9 mouse cellular contexts compared by ENCODE assay signal in genomic region chr2:153712646-153713091, GRCm38 (mm10). TPM values are rescaled to one million over a fixed set of nuclear protein-coding genes. Genes with fewer than 3 reads are reported as not detected.
DNase-seq lines count a peak whose midpoint lies in the region; ATAC-seq and TF ChIP-seq lines count a peak whose summit lies in the region.
"Had no signal": no experiment of that assay in that cellular context is flagged by ENCODE, and none has a peak within 500 bp of the region (broad histone marks: within the 10 kb centered on the region; RNA-seq: fewer than 3 reads in every experiment).

No protein-coding gene starts in this region.

- H3K9ac ChIP-seq in limb, embryonic 12.5 days (replicated peaks), result no peak overlapping the region
- H3K9ac ChIP-seq in forebrain, embryonic 16.5 days (replicated peaks; ENCODE audit: low read depth, low read length), result no peak overlapping the region

- DNase-seq in limb, embryonic 10.5 days (ENCODE audit: low spot score), result no peak
- no peak for DNase-seq in left cerebral cortex, adult 2 months (ENCODE audit: extremely low spot score in 1 of 2, low spot score in 2 of 2)
- no peak for DNase-seq in Muller cell, postnatal 12 days (ENCODE audit: inconsistent ontology term)
- no peak for DNase-seq in kidney, postnatal 36 days
- DNase-seq in heart, postnatal 36 days, result no peak

- H3K9me3 ChIP-seq in limb, embryonic 12.5 days, result no peaks in the 10 kb centered on the region
- H3K9me3 ChIP-seq in limb, embryonic 10.5 days (replicated peaks), result no peaks in the 10 kb centered on the region
- no peaks in the 10 kb centered on the region for H3K9me3 ChIP-seq in forebrain, embryonic 16.5 days (ENCODE audit: control insufficient read depth, low read length)

- no peaks in the 10 kb centered on the region for H3K36me3 ChIP-seq in limb, embryonic 12.5 days
- no peaks in the 10 kb centered on the region for H3K36me3 ChIP-seq in limb, embryonic 10.5 days
- no peaks in the 10 kb centered on the region for H3K36me3 ChIP-seq in forebrain, embryonic 16.5 days (ENCODE audit: control insufficient read depth, insufficient read depth)

- H3K27ac ChIP-seq in limb, embryonic 12.5 days, result peak overlapping the region; percentile 62
- no peak overlapping the region for H3K27ac ChIP-seq in limb, embryonic 10.5 days
- peak overlapping the region; percentile 72 for H3K27ac ChIP-seq in forebrain, embryonic 16.5 days (ENCODE audit: low read length)
- peak overlapping the region; percentile 18; the same call in 1 of the 2 replicates for H3K27ac ChIP-seq in left cerebral cortex, adult 2 months

- no peak for ATAC-seq in limb, embryonic 12.5 days (ENCODE audit: insufficient number of reproducible peaks, insufficient read depth, low FRiP score, low TSS enrichment, low read depth)
- peak; percentile 74 for ATAC-seq in forebrain, embryonic 16.5 days
- peak; percentile 88 for ATAC-seq in megakaryocyte-erythroid progenitor cell, adult 5-6 weeks (replicated peaks; ENCODE audit: low FRiP score, low TSS enrichment, poor library complexity, severe bottlenecking)

- no peak overlapping the region for H3K4me3 ChIP-seq in limb, embryonic 12.5 days (replicated peaks)
- no peak overlapping the region for H3K4me3 ChIP-seq in limb, embryonic 10.5 days
- no peak overlapping the region for H3K4me3 ChIP-seq in forebrain, embryonic 16.5 days (replicated peaks; ENCODE audit: low read length)
- no peak overlapping the region for H3K4me3 ChIP-seq in left cerebral cortex, adult 2 months

- intact Hi-C loops in left cerebral cortex, adult 2 months (cut with DNase I), result loop anchor here (5.0 kb wide), 1 partner anchor 60 kb away; no protein-coding TSS in a partner anchor
- intact Hi-C loops in heart, postnatal 36 days (cut with DNase I), result loop anchor here (5.0 kb wide), 1 partner anchor 220 kb away; no protein-coding TSS in a partner anchor

- peaks cover 11% of the 10 kb centered on the region for H3K4me1 ChIP-seq in limb, embryonic 12.5 days (replicated peaks)
- no peaks in the 10 kb centered on the region for H3K4me1 ChIP-seq in limb, embryonic 10.5 days
- peaks cover 8% of the 10 kb centered on the region for H3K4me1 ChIP-seq in forebrain, embryonic 16.5 days (replicated peaks; ENCODE audit: control insufficient read depth, insufficient read depth, low read length)

- H3K27me3 ChIP-seq in limb, embryonic 12.5 days, result no peaks in the 10 kb centered on the region
- H3K27me3 ChIP-seq in limb, embryonic 10.5 days (ENCODE audit: low read depth, poor library complexity, severe bottlenecking), result no peaks in the 10 kb centered on the region
- H3K27me3 ChIP-seq in forebrain, embryonic 16.5 days (replicated peaks; ENCODE audit: control insufficient read depth, insufficient read depth, low read length), result no peaks in the 10 kb centered on the region

- TF ChIP-seq CTCF in left cerebral cortex, adult 2 months (IDR thresholded peaks at IDR 0.05), result no peak

- no peak overlapping the region for H3K4me2 ChIP-seq in limb, embryonic 12.5 days
- no peak overlapping the region for H3K4me2 ChIP-seq in forebrain, embryonic 16.5 days (ENCODE audit: low read length)

- 50% methylated on average over 3 of the region's 3 CpGs for WGBS in limb, embryonic 12.5 days
- WGBS in limb, embryonic 10.5 days, result 63% methylated on average over 3 of the region's 3 CpGs
- 5% methylated on average over 3 of the region's 3 CpGs for WGBS in forebrain, embryonic 16.5 days

RNA-seq across cellular contexts. Expression of gene Dnmt3c, which starts 16.2 kb away (rescaled TPM):
- polyA plus RNA-seq in limb, embryonic 12.5 days (2016; fragmentation: Nextera tagmentation; extraction: Ambion mirVana), result not detected in 2 replicates
- not detected in 2 replicates for polyA plus RNA-seq in limb, embryonic 10.5 days (2016; fragmentation: Nextera tagmentation; extraction: Ambion mirVana)
- polyA plus RNA-seq in forebrain, embryonic 16.5 days (2015; fragmentation: Nextera tagmentation; extraction: Ambion mirVana), result not detected in 2 replicates
- total RNA-seq in left cerebral cortex, adult 2 months (2021), result under 1 TPM in 1 of 2 experiments, not detected in 1; 0.16 TPM
- 1.4 and 1.5 TPM in 2 replicates for total RNA-seq in megakaryocyte-erythroid progenitor cell, adult 5-6 weeks (2014; fragmentation: Nextera tagmentation)
- 0.47 and 0.53 TPM in 2 replicates for total RNA-seq in megakaryocyte-erythroid progenitor cell, adult 5-6 weeks (2017)
- total RNA-seq in heart, postnatal 36 days (2021), result not detected
- total RNA-seq: hematopoietic stem cell, adult 5-6 weeks had no signal

RNA-seq across cellular contexts. Expression of gene Mapre1, which starts 28.4 kb away (rescaled TPM):
- polyA plus RNA-seq in limb, embryonic 12.5 days (2016; fragmentation: Nextera tagmentation; extraction: Ambion mirVana), result 234 and 249 TPM in 2 replicates
- 256 and 264 TPM in 2 replicates for polyA plus RNA-seq in limb, embryonic 10.5 days (2016; fragmentation: Nextera tagmentation; extraction: Ambion mirVana)
- polyA plus RNA-seq in forebrain, embryonic 16.5 days (2015; fragmentation: Nextera tagmentation; extraction: Ambion mirVana), result 414 and 456 TPM in 2 replicates
- total RNA-seq in left cerebral cortex, adult 2 months (2021), result 10 to 100 TPM; 76.5 to 83.6 TPM
- total RNA-seq in megakaryocyte-erythroid progenitor cell, adult 5-6 weeks (2014; fragmentation: Nextera tagmentation), result 109 and 127 TPM in 2 replicates
- 243 and 279 TPM in 2 replicates for total RNA-seq in megakaryocyte-erythroid progenitor cell, adult 5-6 weeks (2017)
- total RNA-seq in heart, postnatal 36 days (2021), result 10 to 100 TPM; 51.4 to 57.7 TPM
